17 mouse cellular contexts compared by ENCODE assay signal in genomic region chr4:87446856-87447255, GRCm38 (mm10).
DNase-seq lines count a peak whose midpoint lies in the region; ATAC-seq and TF ChIP-seq lines count a peak whose summit lies in the region.
"Had no signal": no experiment of that assay in that cellular context is flagged by ENCODE, and none has a peak within 500 bp of the region (broad histone marks: within the 10 kb centered on the region; RNA-seq: fewer than 3 reads in every experiment).

No protein-coding gene starts in this region.

- DNase-seq in kidney, adult 2 months: peak; percentile 42
- DNase-seq in adrenal gland, adult 8-10 months: no peak
- no peak for DNase-seq in embryo, embryonic 11 days
- DNase-seq: adrenal gland, adult 2 months; cerebellum, adult 11-12 months; cerebellum, adult 9-10 months; cerebellum, postnatal 25 days; gastrocnemius, postnatal 14 days had no signal

- no peak overlapping the region for H3K27ac ChIP-seq in kidney, adult 2 months (ENCODE audit: insufficient read depth, low read depth, low read length)
- H3K27ac ChIP-seq in kidney, embryonic 16.5 days (ENCODE audit: low read length): no peak overlapping the region
- no peak overlapping the region for H3K27ac ChIP-seq in midbrain, embryonic 16.5 days (ENCODE audit: low read length)
- H3K27ac ChIP-seq in midbrain, embryonic 15.5 days: no peak overlapping the region
- H3K27ac ChIP-seq: embryonic facial prominence, embryonic 10.5 days; hindbrain, embryonic 12.5 days had no signal

- TF ChIP-seq POLR2A in kidney, adult 2 months (IDR thresholded peaks at IDR 0.05; ENCODE audit: low read depth, low read length): no peak

- ATAC-seq in kidney, embryonic 16.5 days (ENCODE audit: low FRiP score, low TSS enrichment): no peak
- ATAC-seq in midbrain, embryonic 16.5 days: peak; percentile 56; the same call in 1 of the 2 replicates
- ATAC-seq in midbrain, embryonic 15.5 days (replicated peaks): no peak
- ATAC-seq in granulocyte monocyte progenitor cell, adult 5-6 weeks (replicated peaks; ENCODE audit: poor library complexity, severe bottlenecking): peak; percentile 54
- ATAC-seq: forebrain, embryonic 16.5 days; hindbrain, embryonic 16.5 days had no signal

- 54% methylated on average over 3 of the region's 3 CpGs for WGBS in kidney, adult 2 months
- 76% methylated on average over 3 of the region's 3 CpGs for WGBS in kidney, embryonic 16.5 days
- 42% methylated on average over 3 of the region's 3 CpGs for WGBS in midbrain, embryonic 16.5 days
- WGBS in midbrain, embryonic 15.5 days: 46% methylated on average over 3 of the region's 3 CpGs

- H3K27me3 ChIP-seq in kidney, adult 2 months (replicated peaks; ENCODE audit: control insufficient read depth, insufficient read depth, low read length): no peaks in the 10 kb centered on the region; the same call in 1 of the 2 replicates
- no peaks in the 10 kb centered on the region for H3K27me3 ChIP-seq in kidney, embryonic 16.5 days (ENCODE audit: insufficient read depth, low read length)
- no peaks in the 10 kb centered on the region for H3K27me3 ChIP-seq in midbrain, embryonic 16.5 days (ENCODE audit: control insufficient read depth, insufficient read depth, low read depth, low read length)
- H3K27me3 ChIP-seq in midbrain, embryonic 15.5 days (replicated peaks): no peaks in the 10 kb centered on the region
- H3K27me3 ChIP-seq: heart, embryonic 12.5 days; hindbrain, embryonic 12.5 days had no signal

- no peaks in the 10 kb centered on the region for H3K4me1 ChIP-seq in kidney, adult 2 months (ENCODE audit: control insufficient read depth, insufficient read depth, low read length)
- peaks cover 24% of the 10 kb centered on the region for H3K4me1 ChIP-seq in kidney, embryonic 16.5 days (ENCODE audit: insufficient read depth, low read length)
- H3K4me1 ChIP-seq in midbrain, embryonic 16.5 days (ENCODE audit: control insufficient read depth, insufficient read depth, low read length): no peaks in the 10 kb centered on the region
- no peaks in the 10 kb centered on the region for H3K4me1 ChIP-seq in midbrain, embryonic 15.5 days
- H3K4me1 ChIP-seq: hindbrain, embryonic 12.5 days had no signal

- H3K9ac ChIP-seq in kidney, embryonic 16.5 days (replicated peaks; ENCODE audit: low read length): no peak overlapping the region
- H3K9ac ChIP-seq in midbrain, embryonic 16.5 days (ENCODE audit: low read depth, low read length): no peak overlapping the region
- no peak overlapping the region for H3K9ac ChIP-seq in midbrain, embryonic 15.5 days
- H3K9ac ChIP-seq: heart, embryonic 12.5 days; hindbrain, embryonic 12.5 days had no signal

- H3K4me3 ChIP-seq in kidney, adult 2 months (ENCODE audit: insufficient read depth, low read depth, low read length): no peak overlapping the region
- H3K4me3 ChIP-seq in kidney, embryonic 16.5 days (ENCODE audit: low read length): no peak overlapping the region
- H3K4me3 ChIP-seq in midbrain, embryonic 16.5 days (ENCODE audit: low read depth, low read length): no peak overlapping the region
- no peak overlapping the region for H3K4me3 ChIP-seq in midbrain, embryonic 15.5 days
- H3K4me3 ChIP-seq: embryonic facial prominence, embryonic 10.5 days; heart, embryonic 12.5 days; hindbrain, embryonic 12.5 days had no signal

- no peak for TF ChIP-seq CTCF in kidney, adult 2 months (conservative IDR thresholded peaks at IDR 0.05; ENCODE audit: insufficient read depth, insufficient read length, low read depth, low read length)

- 0 out of 2 replicates have a peak, but pooled peaks cover 4% of the 10 kb centered on the region for H3K9me3 ChIP-seq in kidney, embryonic 16.5 days (ENCODE audit: low read length)
- no peaks in the 10 kb centered on the region for H3K9me3 ChIP-seq in midbrain, embryonic 16.5 days (replicated peaks; ENCODE audit: control insufficient read depth, low read length, poor library complexity, severe bottlenecking)
- no peaks in the 10 kb centered on the region for H3K9me3 ChIP-seq in midbrain, embryonic 15.5 days
- H3K9me3 ChIP-seq: embryonic facial prominence, embryonic 10.5 days; heart, embryonic 12.5 days; hindbrain, embryonic 12.5 days had no signal

- H3K36me3 ChIP-seq in kidney, adult 2 months (ENCODE audit: control insufficient read depth, insufficient read depth, low read length): no peaks in the 10 kb centered on the region
- no peaks in the 10 kb centered on the region for H3K36me3 ChIP-seq in kidney, embryonic 16.5 days (ENCODE audit: insufficient read depth, low read length)
- H3K36me3 ChIP-seq in midbrain, embryonic 16.5 days (ENCODE audit: control insufficient read depth, insufficient read depth, low read length): no peaks in the 10 kb centered on the region
- H3K36me3 ChIP-seq in midbrain, embryonic 15.5 days (replicated peaks): no peaks in the 10 kb centered on the region
- H3K36me3 ChIP-seq: embryonic facial prominence, embryonic 10.5 days; heart, embryonic 12.5 days; hindbrain, embryonic 12.5 days had no signal

- no peak overlapping the region for H3K4me2 ChIP-seq in kidney, embryonic 16.5 days (replicated peaks; ENCODE audit: low read depth, low read length)
- no peak overlapping the region for H3K4me2 ChIP-seq in midbrain, embryonic 16.5 days (ENCODE audit: low read length)
- H3K4me2 ChIP-seq in midbrain, embryonic 15.5 days: no peak overlapping the region
- H3K4me2 ChIP-seq: heart, embryonic 12.5 days; hindbrain, embryonic 12.5 days had no signal

Comparison
In these comparisons a context has a peak if more than half of its experiments do, and no peak if none do; other contexts are left out.
1. ATAC-seq: peak in midbrain, embryonic 16.5 days (single experiment) and granulocyte monocyte progenitor cell, adult 5-6 weeks (single experiment); none in kidney, embryonic 16.5 days (single experiment) and midbrain, embryonic 15.5 days (single experiment).